Mouse (Mus musculus) kidney, adult 2 months (tissue): Measurements from ENCODE around the gene B430218F22Rik. TPM values are rescaled to one million over a fixed set of nuclear protein-coding genes. Genes with fewer than 3 reads are reported as not detected.

Experiments
- DNase-seq: peaks from one replicate; pipeline ENCODE4 v3.0.0; 2021
- H3K27ac ChIP-seq: fragments of 200-500 bp; 2 replicates; pipeline ENCODE4 v1.5.1; 2012; ENCODE audit warnings: low read depth, low read length, control low read depth, inconsistent platforms; ENCODE audit not compliant: insufficient read depth
- H3K27me3 ChIP-seq: fragments of 200-500 bp; replicated peaks from 2 replicates; pipeline ENCODE4 v1.6.1; 2012; ENCODE audit warnings: mild to moderate bottlenecking, moderate library complexity, low read length, inconsistent platforms; ENCODE audit not compliant: control insufficient read depth, insufficient read depth
- H3K36me3 ChIP-seq: fragments of 200-500 bp; 2 replicates; pipeline ENCODE4 v1.6.1; 2012; ENCODE audit warnings: mild to moderate bottlenecking, moderate library complexity, low read length, inconsistent platforms; ENCODE audit not compliant: control insufficient read depth, insufficient read depth
- H3K4me1 ChIP-seq: fragments of 200-500 bp; 2 replicates; pipeline ENCODE4 v1.6.1; 2011; ENCODE audit warnings: low read length; ENCODE audit not compliant: control insufficient read depth, insufficient read depth
- H3K4me3 ChIP-seq: fragments of 200-500 bp; 2 replicates; pipeline ENCODE4 v1.5.1; 2011; ENCODE audit warnings: mild to moderate bottlenecking, low read depth, low read length, control low read depth; ENCODE audit not compliant: insufficient read depth
- CTCF ChIP-seq: fragments of 200-500 bp; conservative IDR thresholded peaks from 2 replicates; pipeline ENCODE4 v1.5.1; 2011; ENCODE audit warnings: low read depth, mild to moderate bottlenecking, control low read depth, low read length, moderate library complexity, mixed read lengths; ENCODE audit not compliant: insufficient read depth, insufficient read length
- POLR2A ChIP-seq: fragments of 200-500 bp; IDR thresholded peaks from one replicate; pipeline ENCODE4 v1.6.1; 2011; ENCODE audit warnings: low read depth, low read length, control low read depth
- WGBS: fragments of 180-500 bp; shearing (Covaris S2); methylation state at CpG from one replicate; pipeline ENCODE4 v1.1.7; 2018; 5-methylcytosine and 5-hydroxymethylcytosine counted together
- polyA plus RNA-seq: library from polyadenylated mRNA; depleted of rRNA; stranded (reverse); fragments of >200 nt; gene quantifications from 2 replicates; pipeline ENCODE4 v1.2.3, GENCODE M21; 2012; rRNA removed

B430218F22Rik gene
- polyA plus RNA-seq, 1 experiment = 0.14 TPM

DNA sequence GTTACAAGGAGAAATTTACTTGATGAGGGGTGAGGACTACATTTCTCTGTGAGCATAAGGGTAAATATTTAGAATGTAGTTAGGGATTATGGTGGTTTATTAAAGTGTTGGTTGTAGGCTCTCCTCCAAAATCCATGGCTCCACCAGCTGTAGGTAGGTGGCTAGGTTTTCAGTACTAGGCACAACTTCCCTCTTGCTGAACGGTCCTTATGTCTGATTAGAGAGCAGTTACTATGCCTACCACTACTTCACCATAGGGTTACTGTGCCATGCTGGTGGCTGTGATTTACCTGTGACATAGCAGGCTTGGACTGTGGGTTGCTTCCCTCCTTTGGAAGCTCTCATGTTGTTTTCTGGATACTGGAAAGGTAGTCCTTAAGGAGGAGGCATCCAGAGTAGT, 34.4 kb downstream of the B430218F22Rik start:
- no peak overlapping the region for H3K4me3 ChIP-seq
- H3K27me3 ChIP-seq = no peaks in the 10 kb centered on the region
- TF ChIP-seq CTCF (no peak), POLR2A (no peak)
- DNase-seq = no peak
- WGBS = 92% methylated on average over 1 of the region's 1 CpGs
- H3K36me3 ChIP-seq = no peaks in the 10 kb centered on the region
- H3K27ac ChIP-seq = no peak overlapping the region
- H3K4me1 ChIP-seq = no peaks in the 10 kb centered on the region

Other genes with a start within 250 kb of the B430218F22Rik start
- 15.5 and 19.8 TPM in 2 replicates for gene Mrps30, start 622 bp downstream of the B430218F22Rik start, polyA plus RNA-seq